Mouse (Mus musculus): ENCODE data around the gene Defa35.
"Not testable (repeated sequence)": the region's sequence is repeated elsewhere in the genome, so short reads cannot be mapped to it uniquely, and the experiment has no call there.

Defa35 gene

DNA sequence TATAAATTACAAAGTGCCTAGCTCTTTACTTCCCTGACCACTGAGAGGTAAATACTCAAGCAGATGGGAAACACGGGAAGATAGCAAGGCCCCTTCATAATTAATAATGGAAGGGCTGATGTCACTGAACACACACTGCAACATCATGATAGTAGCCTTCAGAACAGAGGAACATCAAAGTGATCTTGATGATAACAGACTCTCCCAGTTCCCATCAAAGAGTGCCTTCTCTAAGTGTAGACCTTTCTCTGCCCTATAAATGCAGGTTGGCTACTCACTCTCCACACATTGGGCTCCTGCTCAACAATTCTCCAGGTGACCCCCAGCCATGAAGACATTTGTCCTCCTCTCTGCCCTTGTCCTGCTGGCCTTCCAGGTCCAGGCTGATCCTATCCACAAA lies at the start of gene Defa35:
Gene Defa35 (plus strand): TSS at position 301 of the 400 bp plus-strand sequence.
- DNase-seq (ENCODE audit: low spot score), result not testable (repeated sequence)

DNA sequence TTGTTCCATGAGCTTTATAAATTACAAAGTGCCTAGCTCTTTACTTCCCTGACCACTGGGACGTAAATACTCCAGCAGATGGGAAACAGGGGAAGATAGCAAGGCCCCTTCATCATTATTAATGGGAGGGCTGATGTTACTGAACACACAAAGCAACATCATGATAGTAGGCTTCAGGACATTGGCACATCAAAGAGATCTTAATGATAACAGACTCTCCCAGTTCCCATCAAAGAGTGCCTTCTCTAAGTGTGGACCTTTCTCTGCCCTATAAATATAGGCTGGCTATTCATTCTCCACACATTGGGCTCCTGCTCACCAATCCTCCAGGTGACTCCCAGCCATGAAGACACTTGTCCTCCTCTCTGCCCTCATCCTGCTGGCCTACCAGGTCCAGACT lies 39.6 kb upstream of the Defa35 start, which contains the start of gene Defa21:
Gene Defa21 (plus strand): TSS at position 301 of the 400 bp plus-strand sequence.
- DNase-seq (ENCODE audit: low spot score), result not testable (repeated sequence)

DNA sequence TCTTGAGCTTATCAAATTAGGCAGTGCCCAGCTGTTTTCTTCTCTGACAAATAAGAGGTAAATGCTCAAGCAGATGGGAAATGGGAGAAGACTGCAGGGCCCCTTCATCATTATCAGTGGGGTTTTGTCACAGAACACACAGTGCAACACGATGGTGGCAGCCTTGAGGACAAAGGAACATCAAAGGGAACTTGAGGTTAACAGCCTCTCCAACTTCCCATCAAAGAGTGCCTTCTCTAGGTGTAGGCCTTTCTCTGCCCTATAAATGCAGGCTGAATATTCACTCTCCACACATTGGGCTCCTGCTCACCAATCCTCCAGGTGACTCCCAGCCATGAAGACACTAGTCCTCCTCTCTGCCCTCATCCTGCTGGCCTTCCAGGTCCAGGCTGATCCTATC lies 10.1 kb upstream of the Defa35 start, which contains the start of gene Defa23:
Gene Defa23 (plus strand): TSS at position 301 of the 400 bp plus-strand sequence.
- not testable (repeated sequence) for DNase-seq (ENCODE audit: low spot score)

DNA sequence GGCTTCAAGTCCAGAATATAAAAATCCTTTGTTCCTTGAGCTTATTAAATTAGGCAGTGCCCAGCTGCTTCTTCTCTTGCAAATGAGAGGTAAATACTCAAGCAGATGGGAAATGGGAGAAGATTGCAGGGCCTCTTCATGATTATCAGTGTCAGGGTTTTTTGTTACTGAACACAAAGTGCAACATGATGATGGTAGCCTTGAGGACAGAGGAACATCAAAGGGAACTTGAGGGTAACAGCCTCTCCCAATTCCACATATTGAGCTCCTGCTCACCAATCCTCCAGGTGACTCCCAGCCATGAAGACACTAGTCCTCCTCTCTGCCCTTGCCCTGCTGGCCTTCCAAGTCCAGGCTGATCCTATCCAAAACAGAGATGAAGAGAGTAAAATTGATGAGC lies 19.3 kb downstream of the Defa35 start, which contains the start of gene Defa25:
Gene Defa25 (plus strand): TSS at position 301 of the 400 bp plus-strand sequence.
- not testable (repeated sequence) for DNase-seq (ENCODE audit: low spot score)

DNA sequence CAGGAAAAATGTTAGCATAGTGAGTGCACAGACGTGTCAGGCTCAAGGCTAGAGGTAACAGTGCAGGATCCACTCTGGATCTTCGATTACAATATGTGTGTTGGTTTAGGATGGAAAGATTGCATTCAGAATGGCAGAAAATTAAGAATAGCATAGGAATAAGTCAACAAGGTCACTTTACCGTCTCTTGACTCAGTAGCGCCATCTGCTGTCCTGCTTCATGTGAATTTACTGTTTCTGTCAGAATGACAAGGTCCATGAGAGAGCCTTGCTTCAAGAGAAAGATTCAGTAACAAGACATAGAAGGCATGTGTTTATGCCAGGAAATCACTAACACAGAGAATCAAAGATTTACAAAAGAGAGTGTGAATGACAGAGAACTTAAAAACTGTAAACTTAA lies 28.3 kb downstream of the Defa35 start:
- no peak for DNase-seq (ENCODE audit: low spot score)

DNA sequence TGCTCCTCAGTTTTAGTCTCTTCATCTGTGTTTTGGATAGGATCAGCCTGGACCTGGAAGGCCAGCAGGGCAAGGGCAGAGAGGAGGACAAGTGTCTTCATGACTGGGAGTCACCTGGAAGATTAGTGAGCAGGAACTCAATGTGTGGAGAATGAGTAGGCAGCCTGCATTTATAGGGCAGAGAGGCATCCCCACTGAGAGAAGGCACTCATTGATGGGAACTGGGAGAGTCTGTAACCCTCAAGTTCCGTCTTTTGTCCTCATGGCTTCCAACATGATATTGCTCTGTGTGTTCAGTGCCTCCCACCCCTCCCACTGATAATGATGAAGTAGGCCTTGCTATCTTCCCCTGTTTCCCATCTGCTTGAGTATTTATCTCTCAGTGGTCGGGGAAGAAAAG lies 31.1 kb downstream of the Defa35 start, which contains the start of gene Gm14851:
Gene Gm14851 (minus strand): TSS at position 101 of the 400 bp plus-strand sequence.
- not testable (repeated sequence) for DNase-seq (ENCODE audit: low spot score)

All from ovary, postnatal 14 days (tissue).